Comparison of ENCODE assay signal across 19 mouse cellular contexts in the genomic region with DNA sequence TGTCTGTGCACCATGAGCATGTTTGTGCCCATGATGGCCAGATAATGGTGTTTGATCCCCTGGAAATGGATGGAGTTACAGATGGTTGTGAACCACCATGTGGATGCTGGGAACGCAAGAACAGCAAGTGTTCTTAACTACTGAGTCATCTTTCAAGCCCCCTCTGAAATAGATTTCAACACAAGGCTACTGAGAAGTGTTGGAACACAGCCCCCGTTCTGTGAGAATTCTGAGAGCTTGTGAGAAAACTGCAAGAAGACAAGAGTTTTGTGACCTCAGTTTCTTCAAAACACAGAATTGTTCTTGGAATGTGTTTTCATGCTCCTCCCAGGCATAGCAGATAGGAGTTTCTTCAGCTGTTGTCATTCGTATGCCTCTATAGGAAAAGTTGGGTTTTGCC.
"Had no signal": no experiment of that assay in that cellular context is flagged by ENCODE, and none has a peak within 500 bp of the region (broad histone marks: within the 10 kb centered on the region; RNA-seq: fewer than 3 reads in every experiment).

No protein-coding gene starts in this region.

- H3K36me3 ChIP-seq: midbrain, embryonic 10.5 days; midbrain, embryonic 13.5 days; neural tube, embryonic 13.5 days; neural tube, embryonic 15.5 days had no signal

- H3K4me2 ChIP-seq: lung, embryonic 14.5 days; midbrain, embryonic 13.5 days; neural tube, embryonic 13.5 days; neural tube, embryonic 15.5 days had no signal

- H3K4me1 ChIP-seq: midbrain, embryonic 10.5 days; midbrain, embryonic 13.5 days; neural tube, embryonic 13.5 days; neural tube, embryonic 15.5 days had no signal

- H3K9me3 ChIP-seq: neural tube, embryonic 15.5 days had no signal

- ATAC-seq: midbrain, embryonic 13.5 days; midbrain, embryonic 16.5 days had no signal

- H3K4me3 ChIP-seq: midbrain, embryonic 10.5 days; midbrain, embryonic 13.5 days; myocyte; neural tube, embryonic 13.5 days; neural tube, embryonic 15.5 days had no signal

- DNase-seq: lung, adult 18-20 months; lung, embryonic 14.5 days; lung, postnatal 10 days; lung, postnatal 4 days; retina, postnatal 1 day; right cerebral cortex, adult 18-20 months; right cerebral cortex, postnatal 25 days; right cerebral cortex, postnatal 4 days; spleen, adult 18-20 months; thymus, adult 2 months; thymus, postnatal 25 days; thymus, postnatal 4 days had no signal

- H3K27me3 ChIP-seq: midbrain, embryonic 13.5 days; neural tube, embryonic 13.5 days; neural tube, embryonic 15.5 days had no signal

- H3K9ac ChIP-seq: liver, embryonic 14.5 days; lung, embryonic 14.5 days; midbrain, embryonic 13.5 days; neural tube, embryonic 13.5 days; neural tube, embryonic 15.5 days had no signal

- H3K27ac ChIP-seq: liver, embryonic 14.5 days; midbrain, embryonic 10.5 days; midbrain, embryonic 13.5 days; neural tube, embryonic 13.5 days; neural tube, embryonic 15.5 days had no signal
